Mouse (Mus musculus) liver, embryonic 14.5 days (tissue): Measurements from ENCODE around the gene Sema7a.

Experiments
- CTCF ChIP-seq: IDR thresholded peaks from 2 replicates; pipeline ENCODE4 v1.5.1; 2016; ENCODE audit warnings: antibody characterized with exemption, low read depth, control low read depth
- EP300 ChIP-seq: IDR thresholded peaks from 2 replicates; pipeline ENCODE4 v1.6.1; 2016; ENCODE audit warnings: antibody characterized with exemption, low read depth

- TF ChIP-seq CTCF (no peak), EP300 (no peak)
Observed at GRCm38 (mm10) chr9:57968783-57969542, 29.1 kb downstream of the Sema7a start.
